Mouse (Mus musculus) ES-E14 (cell line): ENCODE measurements at regions not wholly inside any gene's neighbourhood (a gene's known extent, or its start where the extent isn't known, plus 50 kb on each side); places are given as distances from the start of the nearest gene placed in this dataset.

Experiments
- DNase-seq: peaks from one replicate; pipeline ENCODE4 v3.0.0-alpha.2; 2013; ENCODE audit warnings: low read depth, low spot score
- H3K27ac ChIP-seq: 2 replicates; pipeline ENCODE4 v1.5.1; 2012; ENCODE audit warnings: low read depth, mild to moderate bottlenecking, low read length, moderate library complexity, mixed read lengths; ENCODE audit not compliant: poor library complexity, insufficient read depth, severe bottlenecking
- H3K36me3 ChIP-seq: 2 replicates; pipeline ENCODE4 v1.6.1; 2012; ENCODE audit warnings: mild to moderate bottlenecking, low read length, moderate library complexity, mixed read lengths; ENCODE audit not compliant: control insufficient read depth, poor library complexity, insufficient read depth, severe bottlenecking
- H3K4me1 ChIP-seq, 2 experiments: fragments of 150-350 bp in 1 of 2; sonication (generic) in 1 of 2; 2 replicates each; pipeline ENCODE4 v1.6.1; 2012; ENCODE audit warnings: low read length in 2 of 2, mild to moderate bottlenecking in 1 of 2, mixed read lengths in 1 of 2; ENCODE audit not compliant: control insufficient read depth in 2 of 2, insufficient read depth in 2 of 2, poor library complexity in 1 of 2
- H3K4me3 ChIP-seq, 2 experiments: fragments of 150-350 bp in 1 of 2; sonication (generic) in 1 of 2; 2 replicates each; pipeline ENCODE4 v1.5.1; 2012; ENCODE audit warnings: low read length in 2 of 2, low read depth in 1 of 2, mild to moderate bottlenecking in 1 of 2, mixed read lengths in 1 of 2; ENCODE audit not compliant: insufficient read depth in 1 of 2, poor library complexity in 1 of 2, severe bottlenecking in 1 of 2
- H3K9ac ChIP-seq: 2 replicates; pipeline ENCODE4 v1.6.1; 2012; ENCODE audit warnings: low read depth, mild to moderate bottlenecking, low read length, mixed read lengths; ENCODE audit not compliant: poor library complexity, insufficient read depth, severe bottlenecking
- H3K9me3 ChIP-seq: fragments of 150-350 bp; sonication (generic); 2 replicates; pipeline ENCODE4 v1.6.1; 2012; ENCODE audit warnings: low read depth, mild to moderate bottlenecking, low read length; ENCODE audit not compliant: control insufficient read depth, insufficient read depth
- CHD2 ChIP-seq: IDR thresholded peaks from 2 replicates; pipeline ENCODE4 v1.6.1; 2014; ENCODE audit warnings: mild to moderate bottlenecking, low read depth, low read length, inconsistent platforms
- HCFC1 ChIP-seq: IDR thresholded peaks from 2 replicates; pipeline ENCODE4 v1.6.1; 2012; ENCODE audit warnings: low read length, inconsistent platforms, borderline replicate concordance; ENCODE audit not compliant: insufficient read depth
- MAFK ChIP-seq: IDR thresholded peaks from 2 replicates; pipeline ENCODE4 v1.6.1; 2014; ENCODE audit warnings: mild to moderate bottlenecking, low read depth, low read length, inconsistent platforms; ENCODE audit not compliant: insufficient read depth
- ZC3H11A ChIP-seq: IDR thresholded peaks from 2 replicates; pipeline ENCODE4 v1.6.1; 2012; ENCODE audit warnings: low read depth, mild to moderate bottlenecking, inconsistent platforms, low read length, borderline replicate concordance
- ZNF384 ChIP-seq: IDR thresholded peaks from 2 replicates; pipeline ENCODE4 v1.6.1; 2012; ENCODE audit warnings: low read depth, low read length, inconsistent platforms
- in situ Hi-C, 2 experiments: fragments of 600-800 bp; cut with MboI; formaldehyde crosslinking; loops; one replicate each; pipeline ENCODE4 v1.15.1; 2025; ENCODE audit warnings: low sequenced_read_pairs in 2 of 2, inconsistent platforms in 1 of 2; ENCODE audit not compliant: unreplicated experiment in 2 of 2

GRCm38 (mm10) chr2:178854760-178855159 lies 424.4 kb downstream of the Cdh26 start:
- Histone ChIP-seq H3K4me3 (no peak overlapping the region), H3K36me3 (no peaks in the 10 kb centered on the region), H3K4me1 (peaks cover 0 to 4% of the 10 kb centered on the region in 2 experiments; a peak in 1 of 4 replicates), H3K9me3 (no peaks in the 10 kb centered on the region), H3K27ac (no peak overlapping the region), H3K9ac (no peak overlapping the region)
- in situ Hi-C loops: no loop called here
- DNase-seq: no peak
- TF ChIP-seq MAFK (no peak), ZNF384 (no peak), HCFC1 (no peak), CHD2 (no peak), ZC3H11A (no peak)

GRCm38 (mm10) chr2:178862620-178863019 lies 432.3 kb downstream of the Cdh26 start:
- in situ Hi-C loops: no loop called here
- no peaks in the 10 kb centered on the region for H3K9me3 ChIP-seq
- no peaks in the 10 kb centered on the region for H3K36me3 ChIP-seq
- no peak overlapping the region for H3K4me3 ChIP-seq
- no peak overlapping the region for H3K9ac ChIP-seq
- H3K4me1 ChIP-seq: no peaks in the 10 kb centered on the region
- TF ChIP-seq ZNF384: no peak
- TF ChIP-seq ZC3H11A: no peak
- no peak for TF ChIP-seq CHD2
- TF ChIP-seq MAFK: no peak
- no peak for TF ChIP-seq HCFC1
- no peak overlapping the region for H3K27ac ChIP-seq
- no peak for DNase-seq

- DNase-seq: peak; percentile 37
- H3K9me3 ChIP-seq: no peaks in the 10 kb centered on the region
- in situ Hi-C loops: no loop called here
- no peak overlapping the region for H3K9ac ChIP-seq
- TF ChIP-seq ZC3H11A (no peak), ZNF384 (no peak), MAFK (no peak), HCFC1 (no peak), CHD2 (no peak)
- no peak overlapping the region for H3K4me3 ChIP-seq
- no peaks in the 10 kb centered on the region for H3K36me3 ChIP-seq
- no peaks in the 10 kb centered on the region for H3K4me1 ChIP-seq
- H3K27ac ChIP-seq: no peak overlapping the region
Observed at GRCm38 (mm10) chr2:178867086-178867485, 436.8 kb downstream of the Cdh26 start.

GRCm38 (mm10) chr2:178869160-178869559 lies 438.8 kb downstream of the Cdh26 start:
- no peak for TF ChIP-seq HCFC1
- no peak for TF ChIP-seq ZNF384
- no peak for TF ChIP-seq MAFK
- Histone ChIP-seq H3K9ac (no peak overlapping the region), H3K27ac (no peak overlapping the region), H3K4me3 (no peak overlapping the region), H3K9me3 (no peaks in the 10 kb centered on the region), H3K4me1 (no peaks in the 10 kb centered on the region), H3K36me3 (no peaks in the 10 kb centered on the region)
- in situ Hi-C loops: no loop called here
- no peak for DNase-seq

- H3K9me3 ChIP-seq: no peaks in the 10 kb centered on the region
- H3K36me3 ChIP-seq: no peaks in the 10 kb centered on the region
- no peaks in the 10 kb centered on the region for H3K4me1 ChIP-seq
- no peak overlapping the region for H3K27ac ChIP-seq
- in situ Hi-C loops: no loop called here
- DNase-seq: no peak
- no peak for TF ChIP-seq ZNF384
- no peak for TF ChIP-seq MAFK
- TF ChIP-seq HCFC1: no peak
- TF ChIP-seq CHD2: no peak
- no peak for TF ChIP-seq ZC3H11A
- no peak overlapping the region for H3K9ac ChIP-seq
- no peak overlapping the region for H3K4me3 ChIP-seq
Observed at GRCm38 (mm10) chr2:178878436-178878835, 448.1 kb downstream of the Cdh26 start.
